Mouse (Mus musculus) spleen, adult 2 months (tissue): ENCODE measurements at regions not wholly inside any gene's neighbourhood (a gene's known extent, or its start where the extent isn't known, plus 50 kb on each side); places are given as distances from the start of the nearest gene placed in this dataset.

Experiments used
- CTCF ChIP-seq: fragments of 200-500 bp; IDR thresholded peaks from 2 replicates; pipeline ENCODE4 v1.5.1; 2011; ENCODE audit warnings: mild to moderate bottlenecking, inconsistent platforms; ENCODE audit not compliant: insufficient read depth, insufficient read length, insufficient replicate concordance; ENCODE audit errors: extremely low read depth
- POLR2A ChIP-seq: fragments of 200-500 bp; IDR thresholded peaks from 2 replicates; pipeline ENCODE4 v1.6.1; 2011; ENCODE audit warnings: low read depth, low read length, inconsistent platforms

DNA sequence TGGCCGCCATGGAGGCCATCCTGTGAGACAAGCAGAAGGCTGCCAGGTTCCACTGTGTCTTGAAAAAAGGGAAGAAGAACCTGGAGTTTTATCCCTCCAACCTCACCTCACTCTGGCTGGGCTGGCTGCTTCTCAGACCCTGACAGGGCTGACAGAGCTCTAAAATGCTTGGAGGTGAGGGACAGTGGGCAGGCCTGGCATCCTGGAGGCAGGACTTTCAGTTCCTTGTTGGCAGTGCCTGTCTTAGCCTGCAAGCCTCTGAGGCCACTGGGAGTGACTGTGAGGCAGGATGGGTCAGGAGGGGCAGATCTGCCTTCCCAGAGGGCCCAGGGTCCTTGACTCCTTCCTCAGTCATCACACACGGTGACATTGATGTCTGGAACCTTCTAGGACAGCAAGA is 66.3 kb upstream of the Ercc6l2 start:
- TF ChIP-seq CTCF (no peak), POLR2A (no peak)
